Mouse (Mus musculus) embryonic facial prominence, embryonic 11.5 days (tissue): ENCODE results near the gene Pdzd3. TPM values are rescaled to one million over a fixed set of nuclear protein-coding genes. Genes with fewer than 3 reads are reported as not detected.

Source experiments
- ATAC-seq: fragments of 200-750 bp; cut with Nextera tagmentation; replicated peaks from 2 replicates; pipeline ENCODE4 v1.8.0; 2017; ENCODE audit warnings: low read depth; ENCODE audit not compliant: insufficient number of reproducible peaks, low FRiP score, low TSS enrichment
- DNase-seq: peaks from one replicate; pipeline ENCODE4 v3.0.0-alpha.2; 2015; ENCODE audit warnings: low spot score
- H3K27ac ChIP-seq: fragments of 300-500 bp; sonication (generic); replicated peaks from 2 replicates; pipeline ENCODE4 v1.5.1; 2014; ENCODE audit warnings: mild to moderate bottlenecking, low read depth, low read length, control low read depth
- H3K27me3 ChIP-seq: fragments of 300-500 bp; sonication (generic); 2 replicates; pipeline ENCODE4 v1.6.1; 2014; ENCODE audit warnings: mild to moderate bottlenecking, low read length, moderate library complexity, mixed read lengths; ENCODE audit not compliant: control insufficient read depth, insufficient read depth
- H3K36me3 ChIP-seq: fragments of 300-500 bp; sonication (generic); replicated peaks from 2 replicates; pipeline ENCODE4 v1.6.1; 2014; ENCODE audit warnings: low read depth, mild to moderate bottlenecking, low read length, moderate library complexity, mixed read lengths; ENCODE audit not compliant: control insufficient read depth, insufficient read depth
- H3K4me1 ChIP-seq: fragments of 300-500 bp; sonication (generic); 2 replicates; pipeline ENCODE4 v1.6.1; 2014; ENCODE audit warnings: low read length, mixed read lengths; ENCODE audit not compliant: control insufficient read depth, insufficient read depth
- H3K4me2 ChIP-seq: fragments of 300-500 bp; sonication (generic); 2 replicates; pipeline ENCODE4 v1.6.1; 2014; ENCODE audit warnings: low read depth, mild to moderate bottlenecking, control low read depth, low read length, moderate library complexity
- H3K4me3 ChIP-seq: fragments of 300-500 bp; sonication (generic); 2 replicates; pipeline ENCODE4 v1.5.1; 2014; ENCODE audit warnings: low read depth, low read length, control low read depth
- H3K9ac ChIP-seq: fragments of 300-500 bp; sonication (generic); replicated peaks from 2 replicates; pipeline ENCODE4 v1.6.1; 2014; ENCODE audit warnings: mild to moderate bottlenecking, control low read depth, low read length
- H3K9me3 ChIP-seq: fragments of 300-500 bp; sonication (generic); replicated peaks from 2 replicates; pipeline ENCODE4 v1.6.1; 2016; ENCODE audit warnings: mild to moderate bottlenecking, low read length, inconsistent platforms, mixed read lengths; ENCODE audit not compliant: control insufficient read depth
- WGBS: fragments of 180-500 bp; shearing (Covaris S2); extraction: QIAGEN DNeasy Blood & Tissue Kit; methylation state at CpG from one replicate; pipeline ENCODE4 v1.1.7; 2014; 5-methylcytosine and 5-hydroxymethylcytosine counted together
- polyA plus RNA-seq: library from polyadenylated mRNA; unstranded; fragments of >200 nt; fragmentation: Nextera tagmentation; extraction: Ambion mirVana; gene quantifications from 2 replicates; pipeline ENCODE4 v1.2.1, GENCODE M21; 2014

Gene Pdzd3
- polyA plus RNA-seq, 1 experiment from 2014 or later, result not detected

GRCm38 (mm10) chr9:44247907-44248306 lies 3.4 kb downstream of the Pdzd3 start:
- Histone ChIP-seq H3K4me3 (no peak overlapping the region), H3K4me2 (no peak overlapping the region), H3K27ac (no peak overlapping the region), H3K9ac (no peak overlapping the region), H3K27me3 (no peaks in the 10 kb centered on the region), H3K9me3 (no peaks in the 10 kb centered on the region), H3K36me3 (no peaks in the 10 kb centered on the region), H3K4me1 (no peaks in the 10 kb centered on the region)
- DNase-seq (no peak), ATAC-seq (no peak)
- WGBS, result 84% methylated on average over 6 of the region's 6 CpGs

DNA sequence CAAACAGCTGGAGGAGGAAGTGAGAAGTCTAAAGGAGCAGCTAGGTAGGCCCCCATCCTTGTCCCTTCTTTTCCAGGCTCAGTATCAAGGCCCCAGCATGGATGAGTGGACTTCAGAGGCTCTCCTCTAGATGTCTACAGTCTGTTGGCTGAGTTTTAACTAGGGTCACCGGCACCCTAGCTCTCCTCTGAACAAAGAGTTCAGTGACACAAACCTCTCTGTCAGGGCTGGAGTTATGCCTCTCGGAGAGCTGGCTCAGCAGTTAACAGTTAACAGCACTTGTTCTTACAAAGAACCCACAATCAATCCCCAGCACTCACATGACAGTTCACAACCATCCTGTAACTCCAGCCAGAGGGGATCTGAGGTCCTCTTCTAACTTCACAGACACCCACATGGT lies 7.7 kb downstream of the Pdzd3 start:
- DNase-seq, result no peak
- Histone ChIP-seq H3K36me3 (no peaks in the 10 kb centered on the region), H3K9ac (no peak overlapping the region), H3K4me1 (no peaks in the 10 kb centered on the region), H3K27me3 (no peaks in the 10 kb centered on the region), H3K27ac (no peak overlapping the region), H3K9me3 (no peaks in the 10 kb centered on the region), H3K4me2 (no peak overlapping the region), H3K4me3 (no peak overlapping the region)
- WGBS, result 32% methylated on average over 2 of the region's 2 CpGs
- ATAC-seq, result no peak

DNA sequence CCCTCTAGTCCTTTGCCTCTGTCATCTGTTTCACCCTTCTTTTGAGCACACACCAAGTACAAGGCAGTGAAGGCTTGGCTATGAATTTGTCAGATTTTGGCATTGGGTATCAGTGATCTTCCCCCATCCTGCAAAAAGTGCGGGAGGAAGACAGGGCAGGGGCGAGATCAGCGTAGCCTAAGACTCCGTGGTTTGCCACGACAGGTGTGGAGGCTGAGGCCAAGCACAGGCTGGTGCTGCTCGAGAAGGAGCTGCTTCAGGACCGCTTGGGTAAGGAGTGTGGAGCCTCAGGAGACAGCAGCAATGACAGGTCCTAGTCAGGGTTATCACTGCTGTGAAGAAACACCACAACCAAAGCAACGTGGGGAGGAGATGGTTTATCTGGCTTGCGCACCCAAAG lies 9.9 kb downstream of the Pdzd3 start:
- H3K4me3 ChIP-seq, result no peak overlapping the region
- DNase-seq (no peak), ATAC-seq (no peak)
- H3K36me3 ChIP-seq, result no peaks in the 10 kb centered on the region
- no peaks in the 10 kb centered on the region for H3K27me3 ChIP-seq
- WGBS, result 73% methylated on average over 9 of the region's 9 CpGs
- no peak overlapping the region for H3K27ac ChIP-seq
- H3K9ac ChIP-seq, result no peak overlapping the region
- H3K9me3 ChIP-seq, result no peaks in the 10 kb centered on the region
- no peaks in the 10 kb centered on the region for H3K4me1 ChIP-seq
- no peak overlapping the region for H3K4me2 ChIP-seq

DNA sequence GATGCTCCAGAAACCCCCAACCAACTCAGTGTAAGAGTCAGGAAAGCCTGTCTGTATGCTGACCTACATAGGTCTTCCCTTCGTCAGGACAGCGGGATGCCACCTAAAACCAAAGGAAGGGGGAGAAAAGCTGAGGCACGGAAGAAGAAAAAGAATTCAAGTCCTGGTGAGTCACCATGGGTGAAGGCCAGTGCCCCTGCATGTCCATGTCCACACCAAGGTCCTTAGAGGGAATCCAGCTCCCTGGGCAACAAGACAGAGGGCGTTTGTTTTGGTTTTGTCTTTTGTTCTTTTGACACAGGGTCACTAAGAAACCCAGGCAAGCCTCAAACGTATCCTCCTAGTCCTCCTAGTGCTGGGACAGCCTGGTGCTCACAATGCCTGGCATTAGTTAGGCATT lies 10.4 kb downstream of the Pdzd3 start:
- WGBS, result 45% methylated on average over 5 of the region's 5 CpGs
- no peak for ATAC-seq
- no peaks in the 10 kb centered on the region for H3K9me3 ChIP-seq
- no peak overlapping the region for H3K4me3 ChIP-seq
- H3K36me3 ChIP-seq, result no peaks in the 10 kb centered on the region
- no peak overlapping the region for H3K4me2 ChIP-seq
- no peaks in the 10 kb centered on the region for H3K4me1 ChIP-seq
- no peak overlapping the region for H3K9ac ChIP-seq
- no peak overlapping the region for H3K27ac ChIP-seq
- no peaks in the 10 kb centered on the region for H3K27me3 ChIP-seq
- DNase-seq, result no peak

DNA sequence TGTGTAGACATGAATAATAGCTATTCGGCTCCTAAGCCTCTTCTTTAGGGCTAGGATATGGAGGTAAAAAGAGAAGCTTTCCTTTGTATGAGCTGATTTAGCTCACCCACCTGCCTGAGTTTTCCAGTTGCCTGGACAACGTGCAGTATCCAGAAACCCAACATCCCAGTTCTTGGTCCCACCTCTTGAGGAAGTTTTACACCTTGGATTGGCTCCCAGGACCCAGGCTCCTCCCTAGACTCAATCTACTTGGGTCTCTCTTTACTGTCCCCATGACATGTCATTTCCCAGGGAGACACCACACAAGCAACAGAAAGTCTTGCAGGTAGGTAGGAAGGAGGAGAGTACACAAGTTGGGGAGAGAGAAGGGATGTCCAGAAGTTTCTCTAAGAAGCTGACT lies 10.9 kb downstream of the Pdzd3 start, which contains the start of gene Ccdc153:
Gene Ccdc153, plus strand, starts transcription at position 278 of the 400 bp plus-strand sequence.
- no peak for DNase-seq
- WGBS, result 52% methylated on average over 2 of the region's 2 CpGs
- H3K36me3 ChIP-seq, result no peaks in the 10 kb centered on the region

DNA sequence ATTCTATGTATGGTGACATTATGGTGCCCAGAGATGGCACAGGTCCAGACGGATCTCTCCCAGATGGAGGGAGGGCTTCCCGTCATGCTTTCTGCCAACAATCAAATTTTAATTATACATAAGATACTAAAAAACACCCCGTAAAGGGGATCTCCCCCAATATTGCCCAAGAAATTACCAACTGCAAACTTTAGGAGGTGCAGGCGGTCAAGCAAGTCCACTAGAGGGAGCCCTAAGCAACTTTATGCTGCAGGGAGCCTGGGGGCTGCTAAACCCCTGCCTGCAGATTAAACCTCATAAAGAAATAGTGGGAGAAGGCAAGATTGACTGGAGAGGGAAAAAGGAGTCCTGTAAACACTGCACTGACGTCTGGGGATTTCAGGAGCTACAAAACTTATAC lies 11.8 kb downstream of the Pdzd3 start:
- WGBS, result 15% methylated on average over 5 of the region's 5 CpGs
- Histone ChIP-seq H3K4me2 (no peak overlapping the region), H3K27ac (no peak overlapping the region), H3K4me1 (no peaks in the 10 kb centered on the region), H3K4me3 (no peak overlapping the region), H3K36me3 (no peaks in the 10 kb centered on the region), H3K27me3 (no peaks in the 10 kb centered on the region), H3K9ac (no peak overlapping the region), H3K9me3 (no peaks in the 10 kb centered on the region)
- no peak for ATAC-seq
- DNase-seq, result peak; percentile 89

More for the DNA sequence above, 10.9 kb downstream of the Pdzd3 start, which contains the start of gene Ccdc153:
- H3K4me1 ChIP-seq, result no peaks in the 10 kb centered on the region
- no peaks in the 10 kb centered on the region for H3K9me3 ChIP-seq
- no peak within 1 kb of the TSS for H3K4me3 ChIP-seq
- H3K4me2 ChIP-seq, result no peak within 1 kb of the TSS
- H3K27ac ChIP-seq, result no peak within 1 kb of the TSS
- H3K27me3 ChIP-seq, result no peaks in the 10 kb centered on the region
- H3K9ac ChIP-seq, result no peak within 1 kb of the TSS
- ATAC-seq, result no peak

GRCm38 (mm10) chr9:44238501-44239190 lies 12.6 kb downstream of the Pdzd3 start:
- no peak for DNase-seq
- 78% methylated on average over 17 of the region's 17 CpGs for WGBS
- Histone ChIP-seq H3K36me3 (no peaks in the 10 kb centered on the region), H3K4me1 (no peaks in the 10 kb centered on the region), H3K9ac (no peak overlapping the region), H3K27me3 (no peaks in the 10 kb centered on the region), H3K27ac (no peak overlapping the region), H3K4me3 (no peak overlapping the region), H3K9me3 (no peaks in the 10 kb centered on the region), H3K4me2 (no peak overlapping the region)
- ATAC-seq, result no peak

- no peaks in the 10 kb centered on the region for H3K36me3 ChIP-seq
- H3K9me3 ChIP-seq, result no peaks in the 10 kb centered on the region
- no peak overlapping the region for H3K4me3 ChIP-seq
- ATAC-seq (no peak), DNase-seq (no peak)
- WGBS, result 53% methylated on average over 4 of the region's 4 CpGs
- H3K4me1 ChIP-seq, result no peaks in the 10 kb centered on the region
- H3K27me3 ChIP-seq, result no peaks in the 10 kb centered on the region
- H3K27ac ChIP-seq, result no peak overlapping the region
- no peak overlapping the region for H3K4me2 ChIP-seq
- H3K9ac ChIP-seq, result no peak overlapping the region
Measured at GRCm38 (mm10) chr9:44237128-44237527, 14.1 kb downstream of the Pdzd3 start.
